In genomic region chr1:150438641-150439040, GRCm38 (mm10) we compare ENCODE assay signal across 33 mouse cellular contexts. TPM values are rescaled to one million over a fixed set of nuclear protein-coding genes. Genes with fewer than 3 reads are reported as not detected.
"Had no signal": no experiment of that assay in that cellular context is flagged by ENCODE, and none has a peak within 500 bp of the region (broad histone marks: within the 10 kb centered on the region; RNA-seq: fewer than 3 reads in every experiment).

No protein-coding gene starts in this region.

- H3K27ac ChIP-seq: left cerebral cortex, adult 2 months; limb, embryonic 10.5 days; limb, embryonic 12.5 days; limb, embryonic 13.5 days; limb, embryonic 15.5 days; liver, embryonic 12.5 days; liver, embryonic 13.5 days; liver, embryonic 14.5 days; liver, embryonic 15.5 days; lung, embryonic 15.5 days; macrophage; midbrain, embryonic 10.5 days; midbrain, embryonic 12.5 days; midbrain, embryonic 13.5 days; midbrain, embryonic 15.5 days; neural tube, embryonic 12.5 days had no signal

- DNase-seq: left cerebral cortex, postnatal 4 days; liver; liver, embryonic 13.5 days; liver, postnatal 0 days; lung, adult 18-20 months; lung, adult 2 months; lung, embryonic 14.5 days; lung, postnatal 10 days; lung, postnatal 14 days; lung, postnatal 36 days; lung, postnatal 4 days; midbrain, embryonic 14.5 days had no signal

- ATAC-seq: liver, embryonic 12.5 days; liver, postnatal 0 days; lung, postnatal 0 days; midbrain, embryonic 13.5 days; midbrain, embryonic 15.5 days had no signal

- H3K4me3 ChIP-seq: left cerebral cortex, adult 2 months; limb, embryonic 10.5 days; limb, embryonic 12.5 days; limb, embryonic 13.5 days; limb, embryonic 15.5 days; liver, embryonic 12.5 days; liver, embryonic 13.5 days; liver, embryonic 15.5 days; lung, embryonic 15.5 days; megakaryocyte, embryonic 14.5 days; midbrain, embryonic 10.5 days; midbrain, embryonic 12.5 days; midbrain, embryonic 13.5 days; midbrain, embryonic 15.5 days; myocyte; neural tube, embryonic 12.5 days had no signal

- H3K9me3 ChIP-seq: limb, embryonic 10.5 days; limb, embryonic 12.5 days; limb, embryonic 13.5 days; limb, embryonic 15.5 days; liver, embryonic 12.5 days; liver, embryonic 13.5 days; liver, embryonic 15.5 days; lung, embryonic 15.5 days; megakaryocyte, embryonic 14.5 days; midbrain, embryonic 10.5 days; midbrain, embryonic 12.5 days; midbrain, embryonic 13.5 days; midbrain, embryonic 15.5 days; neural tube, embryonic 12.5 days had no signal

- H3K9ac ChIP-seq: limb, embryonic 12.5 days; limb, embryonic 13.5 days; limb, embryonic 15.5 days; liver, embryonic 12.5 days; liver, embryonic 13.5 days; liver, embryonic 14.5 days; liver, embryonic 15.5 days; liver, postnatal 0 days; lung, embryonic 14.5 days; lung, embryonic 15.5 days; midbrain, embryonic 12.5 days; midbrain, embryonic 13.5 days; midbrain, embryonic 15.5 days; neural tube, embryonic 12.5 days had no signal

- H3K4me1 ChIP-seq: limb, embryonic 10.5 days; limb, embryonic 12.5 days; limb, embryonic 13.5 days; limb, embryonic 15.5 days; liver, embryonic 12.5 days; liver, embryonic 13.5 days; liver, embryonic 15.5 days; lung, embryonic 15.5 days; megakaryocyte, embryonic 14.5 days; midbrain, embryonic 10.5 days; midbrain, embryonic 12.5 days; midbrain, embryonic 13.5 days; midbrain, embryonic 15.5 days; neural tube, embryonic 12.5 days had no signal

- H3K4me2 ChIP-seq: limb, embryonic 12.5 days; limb, embryonic 13.5 days; limb, embryonic 15.5 days; liver, embryonic 11.5 days; liver, embryonic 12.5 days; liver, embryonic 13.5 days; liver, embryonic 15.5 days; lung, embryonic 14.5 days; lung, embryonic 15.5 days; midbrain, embryonic 12.5 days; midbrain, embryonic 13.5 days; midbrain, embryonic 15.5 days; neural tube, embryonic 12.5 days had no signal

- H3K27me3 ChIP-seq: limb, embryonic 12.5 days; limb, embryonic 13.5 days; limb, embryonic 15.5 days; liver, embryonic 12.5 days; liver, embryonic 13.5 days; liver, embryonic 15.5 days; lung, embryonic 15.5 days; megakaryocyte, embryonic 14.5 days; midbrain, embryonic 12.5 days; midbrain, embryonic 13.5 days; midbrain, embryonic 15.5 days; neural tube, embryonic 12.5 days had no signal

RNA-seq across cellular contexts. Expression of gene Prg4, which starts 27.3 kb away (rescaled TPM):
- total RNA-seq: megakaryocyte progenitor cell, adult 5-6 weeks; megakaryocyte-erythroid progenitor cell, adult 5-6 weeks had no signal
- polyA plus RNA-seq: macrophage had no signal
